Mouse (Mus musculus) frontal cortex, postnatal 14 days (tissue): ENCODE results near the gene Tbx18.

Experiments used
- DNase-seq, 2 experiments: peaks; one replicate each; pipeline ENCODE4 v3.0.0; 2022; ENCODE audit warnings: low spot score in 2 of 2

Tbx18 gene

GRCm38 (mm10) chr9:87710360-87710759 is 20.7 kb downstream of the Tbx18 start:
- no peak for DNase-seq

DNA sequence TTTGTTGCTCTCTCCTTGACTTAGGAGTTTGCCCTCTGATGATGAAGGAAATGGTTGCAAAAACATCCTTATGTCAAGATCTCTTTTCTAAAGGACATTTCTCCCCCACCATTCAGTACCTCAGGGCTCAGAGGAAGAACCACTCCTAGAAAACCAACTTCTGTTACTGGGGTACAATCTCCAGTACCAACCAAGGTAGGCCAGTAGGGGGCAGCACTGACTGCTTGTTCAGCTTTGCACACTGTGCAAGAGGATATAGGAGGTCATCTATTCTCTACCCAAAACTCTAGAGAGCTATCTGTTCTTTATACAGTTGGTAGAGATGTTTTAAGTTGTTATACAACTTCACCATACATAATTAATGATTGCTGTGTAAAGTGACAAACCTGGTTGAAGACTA is 22.9 kb downstream of the Tbx18 start:
- peak in 1 of 2 experiments; percentile 7 for DNase-seq

GRCm38 (mm10) chr9:87702267-87702666 is 28.8 kb downstream of the Tbx18 start:
- DNase-seq: no peak

DNA sequence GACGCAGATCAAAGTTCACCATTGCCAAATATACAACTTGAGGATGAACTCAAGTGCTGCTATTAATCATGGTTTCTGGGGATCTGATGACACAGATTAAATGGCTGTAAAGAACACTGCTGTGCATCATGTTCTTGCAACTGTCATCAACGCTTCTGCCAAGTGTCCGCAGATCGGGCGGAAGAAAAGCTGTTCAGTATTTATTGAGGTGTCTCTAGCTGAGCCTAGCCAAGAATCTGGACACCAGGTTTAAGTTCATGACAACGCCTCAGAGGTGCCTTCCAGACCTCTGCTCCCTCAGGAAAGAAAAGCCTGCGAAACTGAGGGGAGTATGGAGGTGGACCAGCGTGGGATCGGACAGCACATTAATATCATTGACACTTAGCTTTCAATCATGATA is 44.1 kb downstream of the Tbx18 start:
- no peak for DNase-seq

- DNase-seq: no peak
Observed at GRCm38 (mm10) chr9:87682247-87682646, 48.8 kb downstream of the Tbx18 start.
